Mouse (Mus musculus) cortical plate, adult 2 months (tissue): ENCODE data around the gene N4bp1.

Experiments
- CTCF ChIP-seq: fragments of 200-500 bp; IDR thresholded peaks from 2 replicates; pipeline ENCODE4 v1.5.1; 2011; ENCODE audit warnings: mild to moderate bottlenecking, control low read depth, low read length; ENCODE audit not compliant: insufficient read depth; ENCODE audit errors: extremely low read depth
- POLR2A ChIP-seq: fragments of 200-500 bp; IDR thresholded peaks from 2 replicates; pipeline ENCODE4 v1.6.1; 2011; ENCODE audit warnings: mild to moderate bottlenecking, low read length, control low read depth; ENCODE audit not compliant: insufficient read depth; ENCODE audit errors: extremely low read depth

GRCm38 (mm10) chr8:86760746-86761145 is 124.3 kb downstream of the N4bp1 start:
- TF ChIP-seq CTCF, result no peak
- TF ChIP-seq POLR2A, result no peak
